Mouse (Mus musculus) gastrocnemius, adult 18-20 months (tissue): ENCODE measurements at regions not wholly inside any gene's neighbourhood (a gene's known extent, or its start where the extent isn't known, plus 50 kb on each side); places are given as distances from the start of the nearest gene placed in this dataset.
A peak's percentile ranks its signal among the peaks of the same experiment; 100 is the strongest.
"Not testable (repeated sequence)": the region's sequence is repeated elsewhere in the genome, so short reads cannot be mapped to it uniquely, and the experiment has no call there.

Source experiments
- DNase-seq: peaks from one replicate; pipeline ENCODE4 v3.0.0; 2021; ENCODE audit warnings: low spot score

DNA sequence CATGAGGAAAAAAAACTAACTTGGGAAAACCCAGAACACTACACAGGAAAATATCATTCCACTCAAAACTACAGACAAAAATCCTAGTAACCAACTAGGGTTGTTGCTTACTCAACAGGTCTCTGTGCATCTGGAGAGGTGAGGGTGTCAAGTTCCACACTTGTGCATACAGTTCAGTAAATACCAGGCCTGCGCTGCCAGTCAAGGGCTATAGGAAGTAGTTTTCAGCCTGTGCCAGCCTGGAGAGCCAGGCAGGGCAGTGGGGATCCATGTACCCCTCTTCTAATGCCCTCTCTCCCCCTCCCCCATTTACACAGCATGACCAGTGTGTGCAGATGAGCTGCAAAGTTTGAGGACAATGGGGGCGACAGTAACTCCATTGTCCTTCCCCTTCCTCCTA is 302.8 kb upstream of the Cdh5 start:
- DNase-seq = not testable (repeated sequence)

DNA sequence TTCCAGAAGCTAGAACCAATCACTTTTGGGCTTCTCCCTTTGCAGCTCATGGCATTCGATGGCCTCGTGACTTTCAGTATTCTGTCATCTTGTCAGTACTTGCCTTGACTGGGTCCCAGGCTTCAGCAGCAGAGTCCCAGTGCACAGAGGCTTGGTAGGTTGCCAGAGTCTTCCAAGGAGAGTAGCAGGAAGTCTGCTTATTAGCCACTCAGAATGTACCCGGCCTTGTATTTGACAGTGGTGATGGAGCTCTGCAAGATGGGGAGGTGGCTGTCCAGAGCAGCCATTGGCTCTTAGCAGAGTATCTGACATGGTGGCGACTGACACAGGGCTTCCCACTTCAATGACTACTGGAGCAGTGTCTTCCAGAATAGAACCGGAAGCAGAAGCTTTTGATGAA is 293.3 kb upstream of the Cdh5 start:
- DNase-seq = no peak

DNA sequence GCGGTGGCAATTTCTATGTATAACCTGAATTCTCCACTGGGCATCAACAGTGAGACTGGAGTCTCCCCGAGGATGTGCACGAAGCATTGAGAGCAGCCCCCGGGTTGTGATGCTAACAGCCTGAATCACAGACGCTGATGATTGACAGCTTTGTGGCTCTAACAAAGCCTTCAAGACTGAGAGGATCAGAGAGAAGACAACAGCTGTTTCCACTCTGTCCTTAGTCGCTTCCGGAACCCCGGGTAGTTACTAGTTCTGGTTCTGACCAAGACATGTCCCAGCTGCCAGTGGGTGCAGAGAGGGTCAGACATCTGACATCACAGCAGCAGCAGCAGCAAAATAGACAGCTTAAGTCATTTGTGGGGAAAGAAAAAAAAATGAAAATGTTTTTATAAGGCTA is 292.8 kb upstream of the Cdh5 start:
- no peak for DNase-seq

DNA sequence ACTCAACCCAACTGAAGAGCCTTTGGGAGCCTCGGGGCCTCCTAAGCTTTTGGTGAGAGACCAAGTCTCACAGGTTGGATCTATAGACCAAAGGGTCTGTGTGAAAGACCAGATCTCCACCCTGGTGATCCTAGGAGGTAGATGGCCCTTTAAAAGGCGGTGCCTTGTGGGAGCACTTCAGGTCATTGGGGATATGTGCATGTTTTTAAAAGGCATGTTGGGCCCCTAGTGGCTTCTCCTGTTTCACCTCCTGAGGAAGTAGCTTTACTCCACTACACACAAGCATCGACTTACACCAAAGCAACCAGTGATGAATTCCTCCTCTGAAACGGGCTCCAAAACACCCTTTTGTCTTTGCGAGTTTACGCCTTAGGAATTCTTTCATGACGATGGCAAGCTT is 292.3 kb upstream of the Cdh5 start:
- DNase-seq = no peak

DNA sequence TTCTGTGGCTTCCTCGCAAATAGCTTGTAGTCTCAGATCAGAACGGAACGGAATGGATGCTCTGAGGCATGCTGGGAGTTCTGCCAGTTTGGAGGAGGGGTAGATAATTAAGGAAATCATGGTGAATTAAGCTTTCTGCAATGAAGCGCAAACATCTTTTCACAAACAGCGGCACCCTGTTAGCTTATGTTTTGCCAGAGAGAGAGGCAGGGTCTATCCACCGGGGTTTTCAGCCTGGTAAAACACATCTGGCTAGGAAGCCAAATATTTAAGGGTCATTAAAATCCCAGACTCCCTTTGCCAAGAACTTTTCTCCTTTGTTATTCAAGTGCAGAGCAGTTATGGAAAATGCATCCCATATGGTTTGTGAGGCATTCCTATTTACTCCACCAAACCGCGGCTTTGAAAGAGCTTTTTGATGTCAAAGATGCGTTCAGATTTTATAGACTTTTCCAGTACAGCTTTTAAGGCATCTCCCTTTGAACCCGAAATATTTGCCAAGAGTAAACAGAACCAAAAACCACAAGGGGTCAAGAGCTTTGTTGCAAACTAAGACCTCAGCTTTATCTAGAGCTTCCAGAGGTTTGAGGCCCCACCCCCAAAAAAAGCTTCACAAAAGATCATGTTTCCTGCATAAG is 287.4 kb upstream of the Cdh5 start:
- no peak for DNase-seq

DNA sequence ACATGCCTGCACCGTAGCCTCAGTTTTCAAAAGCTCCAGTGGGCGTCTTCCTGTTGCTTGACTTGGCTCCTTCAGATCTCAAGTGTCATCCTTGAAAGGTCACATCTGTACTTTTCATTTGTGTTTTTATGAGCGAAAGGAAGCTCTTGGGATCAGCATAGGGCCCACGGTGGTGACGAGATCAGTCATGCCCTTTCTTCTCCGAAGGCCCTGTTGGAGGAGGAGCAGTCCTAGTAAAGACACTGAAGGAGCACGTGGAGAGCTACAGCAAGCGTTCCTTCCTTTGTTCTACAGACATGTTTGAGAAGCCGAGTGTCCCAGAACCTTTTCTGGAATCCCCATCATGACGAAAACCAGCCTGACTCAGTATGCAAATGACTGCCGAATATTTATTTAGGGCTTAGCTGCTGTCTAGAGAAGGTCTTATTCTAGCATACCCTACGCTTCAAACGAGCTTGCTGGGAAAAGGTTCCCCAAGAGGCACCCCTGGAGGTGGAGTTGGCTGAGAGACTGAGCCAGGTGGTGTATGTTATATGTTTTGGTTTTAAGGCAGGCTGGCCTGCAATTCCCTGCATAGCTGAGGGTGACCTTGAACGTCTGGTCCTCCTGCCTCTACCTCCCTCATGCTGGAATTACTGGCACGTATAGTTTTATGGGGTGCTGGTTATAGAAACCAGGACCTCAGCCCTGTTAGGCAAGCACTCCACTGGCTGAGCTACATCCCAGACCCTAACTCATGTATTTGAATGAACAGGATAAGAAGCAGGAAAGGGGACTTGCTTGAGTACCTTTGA is 285.1 kb upstream of the Cdh5 start:
- no peak for DNase-seq

DNA sequence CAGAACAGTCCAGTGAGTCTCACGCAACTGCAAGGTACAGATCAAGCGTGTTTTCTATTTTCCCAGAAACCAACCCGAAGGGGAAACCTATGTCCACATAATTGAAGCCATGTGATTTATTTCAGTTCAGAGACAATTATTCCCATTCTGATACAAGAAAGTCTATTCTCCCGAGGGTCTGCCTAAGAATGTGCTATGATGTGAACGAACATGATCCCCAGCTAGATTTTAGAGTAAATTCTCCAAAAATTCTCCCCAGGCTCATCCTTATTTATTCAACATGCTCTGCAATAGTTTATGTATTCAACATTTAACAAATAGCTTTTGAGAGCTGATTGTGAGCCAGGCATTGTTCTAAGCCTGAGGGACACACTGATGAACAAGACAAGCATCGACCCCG is 277.9 kb upstream of the Cdh5 start:
- no peak for DNase-seq

DNA sequence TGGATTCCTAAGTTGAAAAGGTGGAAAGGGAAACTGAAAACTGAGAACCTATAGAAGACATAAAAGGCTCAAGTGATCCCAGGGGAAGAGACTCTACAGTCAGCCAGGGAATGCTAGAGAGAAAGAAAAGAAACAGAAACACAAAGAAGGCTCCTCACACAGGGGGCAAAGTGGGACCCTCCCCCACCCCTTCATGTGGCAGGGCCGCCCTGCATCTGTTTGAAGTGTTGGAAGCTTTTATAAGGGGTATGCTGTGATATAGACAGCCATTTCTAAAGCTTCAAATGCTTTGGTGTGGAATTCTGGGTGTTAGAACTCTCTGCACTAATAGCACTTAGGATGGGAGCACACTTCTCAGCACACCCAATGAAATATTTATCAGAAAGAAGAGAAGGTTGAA is 276.7 kb upstream of the Cdh5 start:
- no peak for DNase-seq

DNA sequence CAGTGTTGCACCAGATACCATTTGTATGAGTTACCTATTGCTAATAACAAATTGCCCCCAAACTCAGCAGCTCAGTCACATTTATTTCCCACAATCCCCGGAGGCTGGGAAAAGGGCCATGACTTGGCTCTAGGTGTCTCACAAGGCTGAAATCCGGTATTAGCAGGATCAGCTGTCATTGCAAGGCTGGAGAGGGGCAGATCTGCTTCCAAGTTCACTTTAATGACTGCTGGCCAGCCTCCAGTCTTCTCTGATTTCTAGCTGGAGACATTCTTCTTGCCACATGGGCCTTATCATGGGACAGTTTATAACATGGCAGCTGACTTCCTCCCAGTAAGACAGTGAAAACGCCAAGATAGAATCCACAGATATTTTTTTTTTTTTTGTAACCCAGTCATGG is 276.1 kb upstream of the Cdh5 start:
- peak; percentile 84 for DNase-seq

DNA sequence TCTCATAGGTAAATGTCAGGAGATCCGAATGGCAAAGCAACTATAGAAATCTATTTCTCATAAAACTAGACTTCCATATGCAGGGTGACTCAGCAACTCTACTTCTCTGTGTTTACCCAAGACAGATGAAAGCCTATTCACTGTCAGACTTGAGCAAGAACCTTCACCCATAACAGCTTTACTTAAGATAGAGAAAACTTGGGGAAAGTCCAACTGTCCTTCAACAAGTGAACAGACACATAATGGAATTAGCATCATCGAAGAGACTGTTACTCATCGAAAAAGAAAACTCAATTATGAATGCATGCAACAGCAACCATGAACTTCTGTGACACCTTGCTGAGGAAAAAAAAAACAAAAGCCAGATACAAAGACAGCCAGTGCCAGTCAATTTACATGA is 271.0 kb upstream of the Cdh5 start:
- no peak for DNase-seq

DNA sequence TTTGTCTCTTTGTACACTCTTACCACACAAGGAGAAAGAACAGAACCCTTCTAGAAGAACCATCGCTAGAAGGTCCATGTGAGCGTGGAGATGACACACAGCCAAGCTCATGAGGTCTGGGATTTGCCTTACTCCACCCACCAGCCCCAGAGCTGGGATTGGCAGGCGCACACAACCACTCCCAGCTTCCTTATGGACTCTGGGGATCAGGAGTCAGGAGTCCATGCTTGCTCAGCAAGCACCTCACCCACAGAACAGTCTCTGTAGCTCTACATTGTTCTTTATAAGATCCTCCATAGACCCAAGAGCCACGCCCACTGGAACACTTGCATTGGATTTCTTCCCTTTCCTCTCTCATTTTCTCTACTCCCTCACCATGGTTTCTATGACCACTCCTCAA is 261.4 kb upstream of the Cdh5 start:
- no peak for DNase-seq

DNA sequence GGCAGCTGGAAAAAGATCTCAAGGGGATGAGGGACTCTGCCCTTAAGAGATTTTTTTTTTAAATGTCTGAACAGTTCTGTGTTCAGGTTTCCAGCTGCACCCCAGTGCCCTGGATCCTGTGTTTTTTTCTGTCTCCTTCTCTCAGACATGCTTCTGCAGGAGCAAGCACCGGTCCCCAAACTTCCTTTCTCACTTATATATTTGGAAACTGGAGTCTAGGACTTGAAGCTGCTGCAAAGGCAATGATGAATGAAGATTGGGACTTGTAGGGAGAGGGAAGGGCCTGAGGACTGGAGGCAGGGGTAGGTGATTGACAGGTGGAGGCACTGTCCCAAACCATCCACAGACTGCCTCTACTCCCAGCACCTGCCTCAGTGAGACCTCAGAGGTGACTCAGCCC is 255.5 kb upstream of the Cdh5 start:
- no peak for DNase-seq

DNA sequence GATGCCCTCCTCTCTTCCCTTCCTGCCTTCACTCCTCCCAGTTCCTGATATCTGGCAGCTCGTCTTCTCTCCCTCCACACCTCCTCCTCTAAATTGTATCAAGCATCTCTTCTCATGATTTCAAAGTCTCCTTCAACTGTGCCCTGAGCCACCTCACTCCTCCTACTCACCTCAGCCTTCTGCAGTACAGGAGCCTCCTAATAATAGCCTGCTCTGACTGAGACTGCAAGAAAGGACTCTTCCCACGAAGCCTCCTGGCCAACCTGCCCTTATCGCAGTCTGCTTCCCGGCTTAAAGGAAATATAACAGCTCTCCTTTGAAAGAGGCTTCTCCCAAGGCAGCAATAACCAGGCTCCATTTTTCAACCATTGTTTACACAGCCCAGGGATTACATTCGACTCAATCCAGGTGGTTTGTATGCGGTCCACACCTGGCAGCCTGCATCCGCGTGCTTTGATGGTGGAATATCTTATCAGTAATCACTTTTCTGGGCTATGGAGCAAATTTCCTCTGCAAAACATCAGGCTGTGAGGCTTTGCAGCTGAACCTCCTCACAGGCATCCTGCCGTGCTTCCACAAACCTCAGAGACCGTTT is 254.9 kb upstream of the Cdh5 start:
- no peak for DNase-seq

DNA sequence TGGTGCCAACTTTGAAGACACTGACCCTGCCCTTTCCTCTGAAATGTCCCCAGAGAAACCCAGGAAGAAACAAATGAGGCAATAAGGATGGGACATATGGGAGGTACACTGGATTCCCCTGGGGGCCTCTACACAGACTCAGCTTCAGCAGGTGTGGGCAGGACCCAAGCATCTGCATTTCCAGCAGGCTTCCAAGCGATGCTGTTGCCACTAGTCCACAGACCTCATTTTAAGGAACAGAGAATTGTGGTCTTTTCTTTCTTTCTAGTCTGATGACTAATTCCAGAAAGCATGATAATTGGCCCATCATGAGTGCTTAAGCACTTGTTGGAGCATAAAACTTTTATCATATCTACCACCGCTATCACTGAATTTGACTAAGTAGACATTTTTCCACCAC is 251.6 kb upstream of the Cdh5 start:
- no peak for DNase-seq

DNA sequence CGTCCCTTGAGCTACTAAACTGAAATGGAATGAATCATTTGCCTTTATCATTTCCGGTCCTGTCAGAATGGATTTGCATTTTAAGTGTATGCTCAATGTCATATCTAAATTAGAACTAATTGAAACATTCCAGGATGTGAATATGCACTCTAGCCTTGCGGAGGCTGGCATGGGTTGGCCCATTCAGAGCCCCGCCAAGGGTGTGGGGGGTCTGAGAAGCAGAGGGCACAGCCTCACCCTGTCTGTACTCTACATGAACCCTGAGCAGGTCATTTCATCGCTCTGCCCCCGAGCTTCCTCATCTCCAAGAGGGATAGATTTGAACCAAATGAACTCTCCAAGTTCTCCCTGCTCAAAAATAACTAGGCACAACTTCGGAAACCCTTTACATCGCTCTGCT is 250.1 kb upstream of the Cdh5 start:
- no peak for DNase-seq

DNA sequence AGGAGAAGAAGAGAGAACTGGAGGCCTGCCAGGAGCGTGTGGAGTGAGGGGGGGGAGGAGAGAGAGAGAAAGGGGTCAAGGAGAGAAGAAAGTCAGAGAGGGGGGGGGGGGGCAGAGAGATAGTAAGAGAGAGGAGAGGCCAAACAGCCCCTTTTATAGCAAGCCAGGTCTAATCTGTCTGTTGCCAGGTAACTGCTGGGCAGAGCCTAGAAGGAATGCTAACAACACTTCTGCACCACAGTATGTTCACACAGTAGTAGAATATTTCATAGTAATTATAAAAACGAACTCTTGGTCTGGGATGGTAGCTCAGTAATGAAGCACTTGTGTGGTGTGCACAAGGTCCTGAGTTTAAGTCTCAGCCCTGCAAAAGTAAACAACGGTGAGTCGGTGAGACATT is 248.4 kb upstream of the Cdh5 start:
- DNase-seq = no peak

DNA sequence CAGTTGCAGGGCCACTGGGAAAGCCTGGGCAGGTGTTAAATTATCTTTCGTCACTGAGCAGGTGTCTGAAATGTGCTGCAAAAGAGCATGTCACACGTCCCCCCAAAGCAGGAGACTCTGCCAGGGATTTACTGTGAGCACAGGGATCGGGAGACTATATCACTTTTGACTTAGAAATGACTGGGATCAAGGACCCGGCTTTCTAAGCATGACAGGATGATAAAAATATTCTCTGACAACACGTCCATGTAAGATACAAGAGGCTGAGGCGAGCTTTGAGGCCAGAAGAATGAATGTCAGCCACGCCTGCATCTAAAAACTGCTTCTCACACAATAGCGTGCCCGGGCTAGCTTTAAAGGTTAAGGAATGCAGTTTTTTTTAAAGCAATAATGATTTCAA is 246.1 kb upstream of the Cdh5 start:
- no peak for DNase-seq

DNA sequence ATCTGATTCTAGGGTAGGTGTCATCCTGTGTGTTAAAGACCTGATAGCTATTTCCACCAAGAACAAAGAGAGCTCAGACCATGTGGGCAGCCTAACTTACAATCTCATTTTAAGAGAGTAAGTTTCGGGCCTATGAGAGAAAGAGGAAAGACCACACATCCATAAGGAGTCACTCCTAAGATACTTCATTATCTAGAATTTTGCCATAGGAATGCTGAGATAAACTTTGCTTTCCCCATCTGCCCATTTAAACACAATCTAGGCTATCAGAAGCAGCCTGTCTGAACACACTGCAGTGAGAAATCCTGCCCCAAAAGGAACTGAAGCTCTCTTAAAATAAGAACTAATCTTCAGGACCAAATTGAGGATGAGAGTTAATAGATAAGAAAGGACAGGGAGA is 242.3 kb upstream of the Cdh5 start:
- no peak for DNase-seq

DNA sequence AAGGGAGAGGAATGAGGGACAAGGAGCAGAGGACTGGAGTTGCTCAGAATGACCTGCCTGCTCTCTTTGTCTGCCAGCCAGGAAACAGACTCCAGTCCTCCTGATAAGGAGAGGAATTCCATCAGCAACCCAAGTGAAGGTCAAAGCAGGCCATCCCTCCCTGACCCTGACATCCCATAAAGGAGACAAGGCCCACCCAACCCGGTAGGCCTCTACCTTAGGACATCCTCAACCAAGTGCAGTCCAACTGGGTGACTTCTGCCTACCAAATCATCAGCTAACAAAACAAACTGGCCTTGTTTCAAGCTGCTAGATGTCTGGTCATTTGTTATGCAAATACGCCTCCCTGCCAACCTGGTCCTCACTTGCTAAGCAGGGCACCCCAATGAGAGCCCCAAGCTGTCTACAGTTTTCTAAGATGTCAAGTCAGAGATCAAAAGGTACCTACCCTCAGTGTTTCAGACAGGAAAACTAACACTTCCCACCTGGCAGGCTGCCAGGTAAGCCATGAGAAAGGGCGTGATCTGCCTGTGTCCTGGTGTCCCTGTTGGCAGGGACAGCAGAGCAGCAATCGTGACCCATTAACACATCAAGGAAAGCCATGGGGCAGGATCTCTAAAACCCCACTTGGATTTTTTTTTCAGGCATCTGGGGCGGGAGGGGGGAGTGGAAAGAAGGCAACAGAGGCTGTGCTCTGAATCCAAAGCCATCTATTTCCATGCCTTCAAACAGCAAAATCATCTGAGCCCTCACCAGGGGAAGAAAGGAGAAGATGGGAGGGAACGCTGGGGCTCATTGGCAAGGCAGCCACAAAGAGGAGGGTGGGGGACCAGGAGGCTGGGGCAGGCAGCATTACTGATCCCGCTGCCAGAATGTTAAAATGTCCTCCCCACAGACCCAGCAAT is 227.6 kb upstream of the Cdh5 start:
- DNase-seq = no peak

DNA sequence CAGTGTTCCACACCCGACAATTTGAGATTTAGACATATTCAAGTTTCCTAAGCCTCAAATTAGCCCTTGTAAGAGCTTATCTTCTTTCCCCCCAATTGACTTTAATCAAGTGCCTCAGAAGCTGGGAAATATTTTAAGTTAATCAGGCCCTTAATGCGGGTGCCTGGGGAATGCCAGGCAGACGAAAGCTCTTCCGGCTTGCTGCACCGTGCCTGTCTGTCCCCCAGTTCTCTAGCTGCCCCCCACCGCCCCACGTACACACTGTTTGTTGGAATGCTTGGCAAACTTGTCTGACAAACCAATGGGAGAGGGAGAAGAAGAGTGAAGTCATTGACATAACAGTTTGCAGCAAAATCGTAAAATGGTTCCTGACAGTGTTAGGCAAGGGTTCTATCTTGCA is 226.9 kb upstream of the Cdh5 start:
- no peak for DNase-seq

DNA sequence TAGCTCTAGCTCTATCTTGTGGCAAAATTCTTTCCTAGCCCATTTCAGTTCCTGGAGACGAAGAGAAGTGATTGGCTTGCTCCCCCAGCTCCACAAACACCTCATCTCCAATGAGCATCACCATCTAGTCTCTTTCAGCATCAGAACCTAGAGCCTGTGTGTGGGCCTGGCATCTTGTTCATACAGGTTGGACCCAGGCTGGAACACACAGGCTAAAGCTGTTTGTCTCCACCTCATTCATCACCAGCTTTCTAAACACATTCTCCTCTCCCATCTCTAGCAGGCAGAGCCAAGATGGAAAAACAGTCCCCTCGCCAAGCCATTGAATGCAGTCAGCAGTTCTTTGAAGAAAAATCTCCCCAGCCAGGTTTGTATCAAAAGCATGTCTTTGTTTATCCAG is 221.9 kb upstream of the Cdh5 start:
- DNase-seq = no peak
